Mouse (Mus musculus) T-helper 1 cell (primary cell): Measurements from ENCODE around the gene Suox.
"Not testable (repeated sequence)": the region's sequence is repeated elsewhere in the genome, so short reads cannot be mapped to it uniquely, and the experiment has no call there.

Source experiments
- in situ Hi-C: fragments of 300-600 bp; cut with MboI, MseI; formaldehyde crosslinking; loops from one replicate; pipeline ENCODE4 v1.15.1; 2025; ENCODE audit warnings: high pct_unique_total_duplicates

Suox gene

DNA sequence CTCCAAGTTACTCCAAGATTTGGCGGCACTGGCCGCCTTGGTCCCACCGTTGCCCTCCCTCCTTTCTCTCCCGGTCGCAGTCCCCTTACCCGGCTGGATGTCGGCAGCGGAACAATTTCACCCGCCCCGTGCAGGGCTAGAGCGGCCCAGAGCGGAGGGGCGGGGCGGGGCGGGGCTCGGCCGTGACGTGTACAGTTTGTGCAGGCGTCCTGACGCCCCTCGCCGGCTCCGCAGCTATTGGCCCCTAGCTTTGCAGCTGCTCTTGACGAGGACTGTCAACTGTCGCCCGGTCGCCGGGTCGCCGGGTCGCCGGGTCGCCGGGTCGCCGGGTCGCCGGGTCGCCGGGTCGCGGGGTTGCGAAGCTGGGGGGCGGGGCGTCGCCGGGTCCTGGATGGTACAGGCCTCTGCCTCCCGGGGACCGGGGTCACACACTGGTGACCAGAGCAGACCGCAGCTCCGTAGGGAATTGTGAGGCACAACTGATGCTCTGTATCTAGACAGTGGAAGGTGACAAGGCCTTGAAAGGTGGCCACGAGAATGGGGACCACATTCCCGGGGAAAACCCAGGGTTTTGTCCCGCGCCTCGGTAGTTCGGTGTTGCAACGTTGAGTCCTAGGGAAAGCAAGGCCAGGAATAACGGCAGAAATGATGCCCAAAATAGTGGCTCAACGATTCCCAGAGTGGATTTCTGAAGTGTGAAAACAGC, at the start of gene Suox:
TSS of gene Suox (minus strand) at position 311 of the 706 bp plus-strand sequence.
- in situ Hi-C loops = loop anchor here (5.0 to 10.0 kb wide), 2 partner anchors 47 to 579 kb away; partner anchors contain the start of genes Baz2a and Rps26

DNA sequence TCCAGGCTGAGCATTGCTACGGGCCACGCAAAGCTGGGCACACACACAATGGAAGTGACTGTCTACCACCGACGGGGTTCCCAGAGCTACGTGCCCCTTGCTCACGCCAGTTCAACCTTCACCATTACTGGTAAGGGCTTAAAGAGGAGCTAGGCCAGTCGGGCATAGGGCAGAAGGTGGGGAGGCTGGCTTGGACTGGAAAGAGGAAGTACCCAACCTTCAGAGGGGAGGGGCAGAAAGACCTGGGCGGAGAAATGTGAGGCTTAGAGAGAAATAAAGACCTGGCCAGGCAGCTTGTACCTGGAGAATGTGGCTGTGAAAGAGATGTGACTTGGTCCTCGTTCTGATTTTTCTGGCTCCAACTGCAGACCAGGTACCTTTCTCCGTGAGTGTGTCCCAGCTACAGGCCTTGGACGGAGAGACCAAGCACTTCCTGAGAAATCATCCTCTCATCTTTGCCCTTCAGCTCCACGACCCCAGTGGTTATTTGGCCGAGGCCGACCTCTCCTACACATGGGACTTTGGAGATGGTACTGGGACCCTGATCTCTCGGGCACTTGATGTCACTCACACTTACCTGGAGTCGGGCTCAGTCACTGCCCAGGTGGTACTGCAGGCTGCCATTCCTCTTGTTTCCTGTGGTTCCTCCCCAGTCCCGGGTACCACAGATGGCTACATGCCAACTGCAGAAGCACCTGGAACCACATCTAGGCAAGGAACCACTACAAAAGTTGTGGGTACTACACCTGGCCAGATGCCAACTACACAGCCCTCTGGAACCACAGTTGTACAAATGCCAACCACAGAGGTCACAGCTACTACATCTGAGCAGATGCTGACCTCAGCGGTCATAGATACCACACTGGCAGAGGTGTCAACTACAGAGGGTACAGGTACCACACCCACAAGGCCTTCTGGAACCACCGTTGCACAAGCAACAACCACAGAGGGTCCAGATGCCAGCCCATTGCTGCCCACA, 42.0 kb upstream of the Suox start:
- in situ Hi-C loops = no loop called here

DNA sequence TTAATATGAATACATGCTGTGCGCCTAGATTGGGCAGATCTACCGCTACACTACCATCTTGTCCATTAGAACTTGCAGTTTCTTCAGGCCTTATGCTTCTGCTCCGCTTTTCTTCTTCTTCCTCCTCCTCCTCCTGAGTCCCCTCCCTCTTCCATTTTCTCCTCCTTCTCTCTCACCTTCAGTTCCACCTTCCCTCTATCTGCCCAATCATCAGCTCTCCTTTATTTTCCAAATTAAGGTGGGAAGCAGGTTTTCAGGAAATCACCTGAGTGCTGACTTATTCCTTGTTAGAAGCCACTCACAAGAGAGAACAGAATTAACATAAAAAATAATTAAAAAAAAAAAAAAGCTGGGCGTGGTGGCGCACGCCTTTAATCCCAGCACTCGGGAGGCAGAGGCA, 37.4 kb upstream of the Suox start:
- in situ Hi-C loops = not testable (repeated sequence)

DNA sequence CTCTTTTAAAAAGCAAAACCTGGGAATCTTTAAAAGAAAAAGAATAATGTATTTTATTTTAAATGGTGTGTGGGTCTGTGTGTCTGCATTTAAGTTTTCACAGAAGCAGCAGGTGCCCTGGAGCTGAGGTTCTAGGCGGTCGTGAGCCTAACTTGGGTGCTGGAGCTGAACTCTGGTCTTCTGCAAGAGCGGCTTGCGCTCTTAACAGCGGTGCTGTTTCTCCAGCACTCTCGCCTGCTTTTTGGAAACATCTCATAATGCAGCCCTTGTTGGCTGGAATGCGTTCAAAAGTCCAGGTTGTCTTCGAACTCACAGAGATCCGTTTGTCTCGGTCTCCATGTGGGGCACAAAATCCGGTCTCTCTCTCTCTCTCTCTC, 31.4 kb upstream of the Suox start:
- in situ Hi-C loops = no loop called here

DNA sequence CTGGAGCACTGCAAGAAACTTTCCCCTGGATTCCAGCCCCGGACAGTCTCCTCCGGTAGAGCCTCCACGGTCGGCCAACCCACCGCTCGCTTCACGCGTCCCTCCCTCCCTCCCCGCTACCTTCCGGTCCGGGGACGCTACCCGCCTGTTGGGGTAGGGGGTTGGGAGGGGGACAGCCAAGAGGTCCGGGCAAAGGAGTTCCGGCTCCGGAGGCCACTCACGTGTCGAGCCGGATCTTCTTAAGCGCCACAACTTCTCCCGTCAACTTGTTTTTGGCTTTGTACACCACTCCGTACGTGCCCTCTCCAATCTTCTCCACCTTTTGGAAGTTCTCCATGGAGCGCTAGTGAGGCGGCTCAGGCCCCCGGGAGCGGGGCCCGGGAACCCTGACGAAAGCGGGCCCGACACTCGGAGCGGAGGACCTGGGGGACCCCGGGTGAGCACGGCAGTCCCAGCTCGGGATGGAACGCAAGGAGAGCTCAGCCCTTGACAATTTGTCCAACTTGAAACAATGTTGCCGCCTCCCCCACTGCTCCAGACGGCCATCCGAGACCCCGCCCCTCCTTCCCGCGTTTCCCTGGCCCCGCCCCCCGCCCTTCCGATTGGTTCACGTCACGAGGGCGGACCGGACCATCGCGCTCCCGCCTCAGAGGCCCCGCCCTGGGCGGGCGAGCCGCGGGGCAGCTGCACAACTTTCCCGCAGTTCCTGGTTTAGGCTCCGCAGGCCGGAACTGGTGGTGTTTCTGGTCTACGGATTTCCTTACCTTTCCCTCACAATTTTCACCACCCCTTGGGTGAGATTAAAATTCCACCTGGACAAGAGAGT, 30.8 kb upstream of the Suox start, which contains the start of gene Cdk2:
TSS of gene Cdk2 (minus strand) at position 541 of the 826 bp plus-strand sequence.
- in situ Hi-C loops = no loop called here

DNA sequence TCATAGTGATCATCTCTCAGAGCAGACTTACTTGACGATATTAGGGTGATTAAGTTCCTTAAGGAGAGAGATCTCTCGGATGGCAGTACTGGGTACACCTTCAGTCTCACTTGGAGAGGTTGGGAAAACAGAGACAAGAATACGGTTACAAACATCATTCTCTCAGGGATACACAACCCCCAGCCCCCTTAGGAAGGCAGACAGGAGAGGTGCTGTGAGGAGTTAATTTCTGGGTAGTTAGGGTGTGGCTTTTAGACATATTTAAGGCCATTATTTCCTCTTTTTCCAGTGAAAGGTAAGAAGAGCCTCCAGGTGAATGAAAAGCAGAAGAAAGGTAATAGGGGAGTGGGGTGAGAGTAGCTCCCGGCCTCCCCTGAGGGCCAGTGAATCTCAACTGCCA, 30.0 kb upstream of the Suox start, which contains the start of gene Pmel:
TSS of gene Pmel (plus strand) at position 301 of the 400 bp plus-strand sequence.
- in situ Hi-C loops = no loop called here

DNA sequence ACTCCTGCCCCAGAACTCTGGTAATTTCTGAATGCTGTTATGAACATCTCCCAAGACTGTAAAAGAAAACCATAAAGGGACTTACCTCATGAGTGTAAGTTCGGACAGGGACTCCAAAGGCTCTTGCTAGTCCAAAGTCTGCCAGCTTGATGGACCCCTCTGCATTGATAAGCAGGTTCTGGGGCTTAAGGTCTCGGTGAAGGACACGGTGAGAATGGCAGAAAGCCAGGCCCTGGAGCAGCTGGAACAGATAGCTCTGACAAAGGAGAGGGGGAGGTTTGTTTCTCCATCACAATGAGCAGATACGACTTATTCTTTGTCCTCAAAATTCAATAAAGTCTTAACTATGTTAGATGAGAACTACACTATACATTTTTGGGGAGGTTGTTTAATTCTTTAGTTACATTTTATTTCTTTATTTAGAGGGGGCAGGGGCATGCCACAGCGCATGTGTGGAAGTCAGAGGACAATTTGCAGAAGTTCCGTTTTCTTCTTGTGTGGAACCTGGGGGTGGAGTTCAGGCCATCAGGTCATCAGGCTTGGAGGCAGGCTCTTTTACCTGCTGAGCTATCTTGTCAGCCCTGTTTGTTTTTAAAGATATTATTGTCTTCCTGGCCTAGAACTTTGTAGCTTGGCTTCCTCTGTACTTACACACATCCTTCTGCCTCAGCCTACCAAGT, 28.6 kb upstream of the Suox start:
- in situ Hi-C loops = no loop called here

DNA sequence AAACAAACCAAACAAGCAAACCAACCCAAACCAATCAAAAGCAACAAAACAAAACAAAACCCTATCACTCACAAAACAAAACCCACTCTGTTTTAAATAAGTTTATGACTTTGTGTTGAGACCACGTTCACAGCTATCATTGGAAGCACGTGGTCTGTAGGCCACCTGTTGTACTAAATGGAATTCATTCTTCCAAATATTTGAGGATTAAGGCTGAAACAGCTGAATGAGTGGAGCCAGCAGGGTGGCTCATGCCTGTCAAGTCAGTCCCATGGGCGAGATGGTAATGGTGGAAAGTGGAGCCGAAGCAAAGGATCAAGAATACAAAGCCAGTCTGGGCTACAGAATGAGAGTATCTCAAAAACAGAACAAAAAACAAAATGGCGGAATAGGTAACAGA, 26.8 kb upstream of the Suox start:
- in situ Hi-C loops = no loop called here

DNA sequence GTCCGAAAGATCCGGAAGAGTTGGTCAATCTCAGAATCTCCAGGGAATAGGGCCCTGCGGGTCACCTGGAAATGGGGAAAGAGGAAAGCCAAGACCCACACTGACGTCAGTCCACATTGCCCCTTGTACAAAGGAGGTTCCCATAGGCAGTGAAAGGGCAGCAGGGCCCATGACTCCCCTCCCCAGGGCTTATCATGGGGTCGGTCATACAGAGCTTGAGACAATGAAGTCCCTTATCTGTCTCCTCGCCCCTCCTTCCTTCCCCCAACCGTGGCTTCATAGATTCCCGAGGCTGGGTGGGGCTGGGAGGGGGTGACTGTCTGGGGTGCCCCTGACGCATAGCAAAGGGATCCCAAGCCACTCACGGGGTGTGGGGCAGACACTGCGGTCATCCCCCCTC, 25.7 kb upstream of the Suox start:
- in situ Hi-C loops = no loop called here

DNA sequence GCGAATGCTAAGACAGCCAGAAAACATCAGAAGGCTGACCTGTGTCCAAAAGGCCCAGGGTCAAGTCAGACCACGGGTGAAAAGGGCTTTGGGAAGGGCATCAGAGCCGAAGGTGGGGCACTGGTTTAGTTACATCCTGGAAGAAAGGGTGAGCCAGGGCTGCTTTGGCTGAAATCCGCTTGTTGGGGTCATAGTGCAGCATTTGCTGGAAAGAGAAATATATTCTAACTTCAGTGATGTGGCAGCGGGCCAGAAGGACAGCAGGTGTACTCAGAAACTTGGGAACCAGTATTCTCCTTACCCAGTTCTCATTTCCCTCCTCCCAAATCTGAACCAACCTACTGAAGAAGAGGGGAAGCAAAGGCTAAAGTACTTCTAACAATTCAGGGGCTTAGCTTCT, 25.1 kb upstream of the Suox start:
- in situ Hi-C loops = no loop called here

DNA sequence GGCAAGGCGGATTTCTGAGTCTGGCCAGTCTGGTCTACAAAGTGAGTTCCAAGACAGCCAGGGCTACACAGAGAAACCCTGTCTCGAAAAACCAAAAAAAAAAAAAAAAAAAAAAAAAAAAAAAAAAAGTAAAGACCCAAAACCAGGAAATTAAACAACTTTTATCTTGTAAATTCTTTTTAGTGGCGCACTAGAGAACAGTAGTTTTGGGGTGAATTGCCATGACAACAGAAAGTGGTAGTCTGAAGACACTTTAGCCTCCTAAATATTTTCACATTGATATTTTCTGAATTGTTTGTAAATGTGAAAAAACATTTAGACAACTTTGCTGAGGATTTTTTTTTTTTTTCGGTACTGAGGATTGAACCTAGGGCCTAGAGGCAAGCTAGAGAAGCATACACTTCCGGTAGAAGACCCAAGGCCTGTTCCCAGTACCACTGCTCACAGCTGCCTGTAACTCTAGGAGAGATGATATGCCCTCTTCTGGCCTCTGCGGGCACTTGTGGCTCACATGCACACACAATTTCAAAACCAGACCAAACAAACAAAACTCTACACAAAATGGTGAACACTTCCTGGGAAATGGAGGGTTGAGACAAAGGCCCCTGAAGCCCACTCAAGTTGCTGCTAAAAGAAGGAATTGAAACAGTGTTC, 23.3 kb upstream of the Suox start:
- in situ Hi-C loops = no loop called here

DNA sequence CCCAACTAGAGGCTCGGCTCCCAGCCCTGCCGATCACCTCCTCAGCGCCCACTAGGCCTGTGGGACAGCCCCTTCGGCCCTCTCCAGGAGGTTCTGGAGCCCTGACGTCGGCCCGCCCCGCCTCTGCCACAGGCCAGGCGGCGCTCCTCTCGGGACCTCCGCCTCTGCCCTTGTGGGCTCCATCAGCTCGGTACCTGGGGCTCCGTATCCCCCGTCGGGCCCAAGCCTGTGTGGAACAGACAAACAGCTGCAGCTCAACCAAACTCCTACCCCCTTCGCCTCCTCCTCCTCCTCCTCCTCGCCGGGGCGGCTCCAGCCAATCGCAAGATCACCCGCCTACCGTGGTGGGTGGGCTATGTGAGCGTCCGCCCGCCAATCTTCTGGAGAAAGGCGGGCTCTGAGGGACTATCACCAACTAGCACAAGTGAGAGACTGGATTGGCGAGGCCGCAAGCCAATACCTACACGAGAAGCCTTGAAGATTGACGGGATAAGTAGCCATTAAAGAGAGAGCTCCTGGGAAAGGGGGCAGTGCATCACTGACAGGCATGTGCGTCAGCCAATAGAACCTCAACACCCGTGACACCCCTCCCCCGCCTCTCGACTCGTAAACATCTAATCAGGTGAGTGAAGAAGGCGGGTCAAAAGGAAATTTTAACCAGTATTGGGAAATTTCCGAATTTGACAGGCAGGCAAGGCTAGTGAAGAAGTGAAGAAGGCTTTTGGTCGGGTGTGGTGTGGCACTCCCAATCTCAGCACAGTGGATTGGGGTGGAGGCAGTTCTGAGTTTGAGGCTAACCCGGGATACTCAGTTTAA, 22.3 kb upstream of the Suox start, which contains the start of gene Rab5b:
TSS of gene Rab5b (minus strand) at position 273 of the 816 bp plus-strand sequence.
- in situ Hi-C loops = no loop called here

DNA sequence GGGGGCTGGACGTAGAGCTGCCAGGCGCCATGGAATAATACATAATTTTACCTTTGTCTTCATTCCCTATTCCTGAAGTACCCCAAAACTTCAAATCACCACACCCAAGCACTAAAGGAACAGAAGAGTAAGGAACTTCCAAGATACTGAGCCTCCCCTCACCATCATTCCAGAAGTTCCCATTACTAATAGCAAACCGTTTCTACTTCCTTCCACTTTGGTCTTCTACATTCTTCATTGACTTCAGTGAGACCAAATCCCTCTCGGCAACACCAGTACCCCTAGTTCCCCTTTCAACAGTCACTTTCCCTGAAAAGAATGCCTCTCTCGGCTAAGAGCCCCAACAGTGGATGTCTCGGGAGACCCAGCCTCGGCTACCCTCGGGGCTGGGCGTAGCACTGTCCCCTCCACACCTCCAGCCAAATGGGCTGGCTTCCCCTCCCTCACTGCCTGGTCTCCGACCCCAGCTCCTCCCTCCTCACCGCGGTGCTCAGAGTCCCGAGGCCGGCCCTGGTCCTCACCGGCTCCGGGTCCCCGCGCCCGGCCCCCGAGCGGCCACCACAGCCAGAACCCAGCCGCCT, 21.6 kb upstream of the Suox start:
- in situ Hi-C loops = no loop called here

DNA sequence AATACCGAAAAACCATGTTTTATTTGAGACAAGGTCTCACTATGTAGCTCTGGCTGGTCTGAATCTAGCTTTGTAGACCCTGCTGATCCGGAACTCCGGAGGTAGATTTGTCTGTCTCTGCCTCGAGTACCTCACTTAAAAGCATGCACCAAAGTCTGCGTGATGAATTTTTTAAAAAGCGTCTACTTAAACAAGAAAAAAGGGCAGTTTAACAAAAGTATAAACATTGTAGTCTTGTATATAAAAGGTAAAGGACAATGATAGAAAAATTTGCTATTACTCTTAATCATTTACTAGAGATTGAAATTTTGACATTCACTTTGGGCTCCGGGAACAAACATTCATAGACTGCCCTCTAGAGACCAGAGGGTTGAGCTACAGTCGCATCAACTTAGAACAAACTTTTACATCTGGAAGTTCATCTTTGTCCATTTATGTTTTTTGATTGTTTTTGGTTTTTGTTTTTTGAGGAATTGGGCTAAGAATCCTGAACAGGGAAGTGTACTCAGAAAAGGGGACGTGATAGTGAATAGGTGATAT, 666 bp upstream of the Suox start:
- in situ Hi-C loops = loop anchor here (5.0 to 10.0 kb wide), 2 partner anchors 47 to 580 kb away; partner anchors contain the start of genes Baz2a and Rps26

DNA sequence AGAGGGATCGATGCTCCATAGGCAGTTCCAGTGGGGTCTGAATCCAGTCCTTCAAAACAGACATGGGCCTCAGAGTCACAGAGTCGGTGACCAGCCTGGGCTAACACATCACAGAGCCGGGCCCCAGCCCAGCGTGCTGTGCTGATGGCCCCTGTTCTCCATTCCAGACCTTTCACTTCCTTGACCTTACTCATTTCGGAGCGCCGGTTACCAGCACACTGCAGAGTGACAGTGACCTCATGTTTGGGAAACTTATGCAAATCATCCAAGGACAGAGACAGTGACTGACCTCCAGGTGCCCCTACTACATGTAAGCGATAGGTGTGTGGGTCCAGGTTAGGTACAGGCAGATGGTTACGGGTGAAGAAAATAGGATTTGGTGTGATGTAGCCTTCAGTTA, 2.7 kb downstream of the Suox start:
- in situ Hi-C loops = loop anchor here (5.0 to 10.0 kb wide), 2 partner anchors 44 to 576 kb away; partner anchors contain the start of genes Baz2a and Rps26

DNA sequence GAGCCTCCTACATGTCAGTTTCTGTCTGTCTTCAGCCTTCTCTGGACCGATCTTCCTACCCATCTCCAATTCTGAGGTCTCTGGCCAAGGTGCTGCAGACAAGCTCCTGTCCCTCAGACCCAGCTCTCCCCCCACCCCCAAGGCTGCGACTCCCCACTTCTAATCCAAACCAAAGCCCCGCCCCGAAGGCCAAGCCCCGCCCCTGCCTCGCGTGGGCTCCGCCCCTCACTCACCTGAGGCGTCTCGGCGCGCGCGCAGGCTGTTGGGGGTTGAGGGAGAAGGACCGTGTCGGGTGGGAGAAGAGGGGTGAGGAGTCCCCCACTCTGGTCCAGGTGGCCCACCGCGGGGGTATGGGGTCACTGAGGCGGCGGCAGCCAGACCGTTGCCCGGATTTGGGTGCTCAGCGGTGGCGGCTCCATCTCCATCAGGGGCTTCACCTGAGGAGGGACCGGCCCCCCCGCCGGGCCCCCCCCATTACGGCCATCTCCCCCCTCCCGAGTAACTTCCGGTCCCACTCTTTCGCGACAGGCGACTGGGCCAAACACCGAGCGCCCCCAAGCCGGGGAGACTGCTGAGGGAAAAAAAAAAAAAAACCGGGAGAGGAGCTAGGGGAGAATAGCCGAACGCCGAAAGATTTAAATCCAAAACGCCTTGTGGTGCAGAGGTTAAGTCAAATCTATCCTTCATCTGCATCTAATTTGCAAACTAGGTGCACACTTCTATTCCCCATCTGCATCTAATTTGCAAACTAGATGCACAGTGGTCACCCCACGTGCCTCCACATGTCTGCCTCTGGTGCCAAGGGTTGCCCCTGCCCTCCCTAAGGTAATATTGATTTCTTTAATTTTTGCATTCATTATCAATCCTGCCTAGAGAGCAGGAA, 4.8 kb downstream of the Suox start:
- in situ Hi-C loops = no loop called here

DNA sequence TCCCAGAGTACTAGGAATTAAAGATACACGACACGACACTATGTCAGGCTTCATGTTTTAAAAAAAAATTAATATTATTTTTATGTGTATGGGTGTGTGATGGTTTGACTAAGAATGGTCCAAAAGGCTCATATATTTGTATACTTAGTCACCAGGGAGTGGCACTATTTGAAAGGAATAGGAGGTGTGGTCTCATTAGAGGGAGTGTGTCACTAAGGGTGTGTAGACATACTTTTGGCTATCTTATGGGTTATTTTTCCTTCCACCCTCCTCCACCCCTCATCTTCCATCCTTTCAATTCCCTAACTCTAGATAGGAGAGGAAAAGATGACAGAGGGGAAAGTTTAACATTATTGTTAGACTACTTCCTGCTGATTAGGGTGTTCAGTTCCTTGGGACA, 8.1 kb downstream of the Suox start:
- in situ Hi-C loops = no loop called here

DNA sequence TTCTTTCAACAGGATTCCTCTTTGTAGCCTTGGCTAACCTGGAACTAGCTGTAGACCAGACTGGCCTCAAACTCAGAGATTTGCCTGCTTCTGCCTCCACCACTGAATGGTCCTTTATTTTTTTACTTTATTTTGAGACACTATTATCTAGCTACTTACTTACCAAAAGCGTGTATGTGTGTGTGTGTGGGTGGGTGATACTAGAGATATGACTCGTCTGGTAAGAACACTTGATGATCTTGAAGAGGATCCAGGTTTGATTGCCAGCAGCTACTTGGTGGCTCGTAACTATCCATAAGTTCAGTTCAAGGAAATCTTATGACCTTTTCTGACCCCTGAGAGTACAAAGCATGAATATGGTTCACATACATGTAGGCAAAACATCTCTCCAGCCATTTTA, 8.6 kb downstream of the Suox start:
- in situ Hi-C loops = no loop called here
